Mouse (Mus musculus) T-helper 2 cell (primary cell): ENCODE results near the gene Scg2.

Experiments used
- in situ Hi-C: fragments of 300-600 bp; cut with MboI, MseI; formaldehyde crosslinking; loops from one replicate; pipeline ENCODE4 v1.15.1; 2025; ENCODE audit warnings: high pct_unique_total_duplicates

The Scg2 gene

DNA sequence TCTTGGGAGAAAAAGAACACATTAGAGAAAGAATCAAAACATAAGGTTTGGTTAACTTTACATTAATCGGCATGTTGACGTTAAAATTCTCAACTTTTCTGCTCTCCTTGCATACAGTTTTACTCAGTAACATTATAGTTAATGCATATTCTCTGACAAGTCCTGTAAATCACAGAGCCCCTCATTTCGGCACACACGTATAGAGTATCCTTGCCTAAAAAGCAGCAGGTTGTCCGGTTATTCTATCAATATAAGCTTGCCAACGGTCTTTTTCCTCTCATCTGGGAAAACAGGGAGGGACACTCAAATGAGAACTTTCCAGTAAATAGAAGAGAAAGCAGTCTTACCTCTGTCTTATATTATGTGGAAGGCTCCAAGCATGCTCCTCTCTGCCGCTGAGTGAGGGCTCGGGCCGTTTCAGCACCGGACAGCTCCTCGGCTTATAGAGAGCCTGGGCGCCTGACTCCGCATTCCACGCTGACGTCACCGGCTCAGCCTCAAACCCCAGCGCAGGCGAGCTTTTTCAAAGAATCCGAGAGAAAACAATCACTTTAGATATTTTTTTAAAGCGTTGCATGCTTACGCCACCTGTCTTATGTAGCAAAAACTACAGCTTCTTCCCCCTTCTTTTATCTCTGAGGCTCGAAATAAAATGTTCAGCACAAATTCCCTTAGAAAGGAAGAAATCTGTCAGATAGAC lies at the start of gene Scg2:
TSS of gene Scg2 (minus strand) at position 512 of the 700 bp plus-strand sequence.
- in situ Hi-C loops, result no loop called here

DNA sequence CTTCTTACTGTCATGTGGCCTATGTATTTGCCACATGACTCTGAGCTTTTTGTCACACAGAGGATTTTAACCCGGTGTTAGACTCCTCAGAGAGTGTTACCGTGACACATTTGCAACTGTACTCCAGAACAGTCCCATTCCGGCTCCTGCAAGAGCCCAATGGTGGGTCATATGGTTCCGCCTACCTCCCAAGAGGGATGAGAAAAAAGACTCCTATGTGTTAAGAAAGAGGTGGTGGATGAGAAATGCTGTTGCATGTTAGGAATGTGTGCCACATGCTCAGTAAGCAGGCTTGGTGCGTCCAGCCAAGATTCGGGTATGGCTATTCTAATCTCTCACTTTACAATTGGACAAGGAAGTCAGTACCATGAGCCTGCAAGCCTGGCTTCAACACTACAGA lies 45.6 kb upstream of the Scg2 start:
- in situ Hi-C loops, result no loop called here

DNA sequence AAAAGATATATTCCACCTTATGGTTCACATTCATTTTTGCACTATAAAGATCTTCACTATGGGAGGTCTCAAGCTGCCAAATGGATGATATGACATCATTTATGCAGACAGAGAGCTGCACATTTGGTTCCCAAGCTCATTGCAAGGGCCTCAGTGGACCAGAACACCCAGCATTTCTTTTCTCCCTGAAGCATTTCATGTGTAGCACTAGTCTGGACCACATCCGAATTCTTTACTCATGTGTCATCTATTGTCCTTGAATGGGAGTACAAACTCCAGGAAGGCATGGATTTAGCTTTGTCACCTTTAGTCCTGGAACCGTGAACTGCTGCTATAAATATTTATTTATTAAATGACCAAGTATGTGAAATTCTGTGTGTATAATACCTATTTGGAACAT lies 30.9 kb upstream of the Scg2 start:
- in situ Hi-C loops, result no loop called here

DNA sequence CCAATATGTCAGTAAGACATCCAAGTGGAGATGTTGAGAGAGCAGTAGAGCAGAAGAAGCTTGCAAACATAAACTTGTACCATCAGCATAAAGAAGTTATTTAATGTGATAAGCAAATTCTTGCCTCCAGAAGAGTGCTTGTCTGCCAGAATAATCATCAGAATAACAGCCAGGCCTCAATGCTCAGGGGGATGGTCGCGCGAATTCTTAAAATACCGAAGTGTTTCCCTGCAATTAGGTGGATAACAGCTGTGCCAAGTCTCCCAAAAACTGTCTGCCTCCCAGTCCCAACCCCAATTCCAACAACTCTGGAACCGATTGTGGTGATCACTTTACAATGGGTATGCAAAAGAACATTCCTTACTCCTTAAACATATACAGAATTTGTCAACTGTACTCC lies 30.0 kb upstream of the Scg2 start:
- in situ Hi-C loops, result no loop called here

- in situ Hi-C loops, result no loop called here
Observed at GRCm38 (mm10) chr1:79466585-79466984, 26.7 kb upstream of the Scg2 start.

DNA sequence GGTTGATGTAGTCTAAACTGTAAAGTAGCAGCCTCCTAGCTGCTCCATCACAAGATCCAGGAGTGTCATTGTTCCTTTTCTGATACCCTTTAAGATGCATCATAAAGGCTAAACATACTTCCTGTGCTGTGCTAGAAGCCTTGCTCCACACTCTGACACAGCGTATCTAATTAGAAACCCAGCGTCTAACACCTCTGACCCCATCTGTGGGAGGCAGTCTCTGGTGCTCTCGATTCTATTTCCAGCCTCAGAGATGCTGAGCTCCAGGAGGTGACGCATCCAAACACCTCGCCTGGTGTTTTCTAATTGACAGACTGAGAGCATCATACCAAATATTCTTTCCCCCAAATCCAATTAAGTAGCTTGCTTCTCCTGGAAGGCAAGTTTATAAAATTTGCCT lies 18.6 kb upstream of the Scg2 start:
- in situ Hi-C loops, result no loop called here

GRCm38 (mm10) chr1:79454164-79454563 lies 14.2 kb upstream of the Scg2 start:
- in situ Hi-C loops, result no loop called here

- in situ Hi-C loops, result no loop called here
Observed at GRCm38 (mm10) chr1:79452339-79452738, 12.4 kb upstream of the Scg2 start.

- in situ Hi-C loops, result no loop called here
Observed at GRCm38 (mm10) chr1:79450343-79451021, 10.6 kb upstream of the Scg2 start.

- in situ Hi-C loops, result no loop called here
Observed at GRCm38 (mm10) chr1:79449943-79450342, 10.0 kb upstream of the Scg2 start.

- in situ Hi-C loops, result no loop called here
Observed at GRCm38 (mm10) chr1:79445586-79445985, 5.7 kb upstream of the Scg2 start.

- in situ Hi-C loops, result no loop called here
Observed at GRCm38 (mm10) chr1:79437755-79438154, 2.2 kb downstream of the Scg2 start.

- in situ Hi-C loops, result no loop called here
Observed at GRCm38 (mm10) chr1:79436671-79437070, 3.2 kb downstream of the Scg2 start.

DNA sequence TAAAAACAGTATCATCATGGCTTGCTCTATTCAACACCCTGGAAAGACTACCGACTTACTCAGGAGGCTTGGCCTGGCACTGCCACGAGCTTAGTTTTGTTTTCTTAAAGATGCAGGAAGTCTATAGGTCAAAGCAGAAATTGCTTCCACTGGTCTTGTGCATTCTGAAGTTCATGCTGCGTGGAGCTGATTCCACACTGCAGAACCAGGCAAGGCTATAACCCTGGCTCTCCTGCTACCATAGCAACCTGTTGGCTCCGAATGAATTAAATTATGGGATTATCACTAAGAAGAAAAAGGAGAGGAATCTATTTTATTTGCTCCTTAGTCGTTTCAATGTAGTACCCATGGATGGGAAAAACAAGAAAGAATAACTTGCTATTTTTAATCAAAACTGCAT lies 10.9 kb downstream of the Scg2 start:
- in situ Hi-C loops, result no loop called here

- in situ Hi-C loops, result no loop called here
Observed at GRCm38 (mm10) chr1:79415496-79415895, 24.4 kb downstream of the Scg2 start.

GRCm38 (mm10) chr1:79406337-79406942 lies 33.5 kb downstream of the Scg2 start:
- in situ Hi-C loops, result no loop called here

- in situ Hi-C loops, result no loop called here
Observed at GRCm38 (mm10) chr1:79401090-79402012, 38.6 kb downstream of the Scg2 start.

DNA sequence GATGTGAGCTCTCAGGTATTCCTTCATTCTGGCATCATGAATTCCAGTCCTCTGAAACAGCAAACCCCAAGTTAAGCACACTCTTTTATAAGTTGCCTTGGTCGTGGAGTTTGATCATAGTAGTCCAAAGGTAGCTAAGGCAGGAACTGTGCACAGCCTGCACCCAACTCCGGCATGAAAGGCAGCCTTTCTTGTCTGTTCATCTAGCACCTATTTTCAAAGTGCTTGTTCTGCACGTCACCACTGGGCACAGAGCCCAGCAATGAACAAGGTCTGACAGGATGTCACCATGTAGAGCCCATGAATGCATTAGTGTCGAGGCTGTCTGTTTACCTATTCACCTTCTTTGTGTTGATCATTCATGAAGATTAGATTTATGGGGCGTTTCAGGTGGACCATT lies 39.6 kb downstream of the Scg2 start:
- in situ Hi-C loops, result no loop called here
